ENCODE assay signal across 8 mouse cellular contexts in the genomic region with DNA sequence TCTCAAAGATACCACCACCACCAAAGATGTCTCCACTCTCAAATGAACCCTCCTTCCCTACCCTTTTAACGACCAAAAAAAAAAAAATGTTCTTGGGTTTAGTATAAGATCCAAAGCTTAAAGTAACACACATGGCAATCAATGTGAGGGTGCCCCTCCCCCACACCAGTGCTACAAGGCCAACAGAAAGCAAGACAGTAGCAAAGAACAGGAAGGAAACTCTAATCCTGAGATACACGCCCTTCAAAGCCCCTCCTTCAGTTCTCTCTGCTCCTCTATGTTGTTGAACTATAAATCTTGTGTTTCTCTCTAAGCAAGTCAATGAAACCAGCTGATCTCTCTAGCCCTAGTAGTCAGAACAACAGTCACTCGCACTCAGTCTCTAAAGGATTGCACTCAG. TPM values are rescaled to one million over a fixed set of nuclear protein-coding genes. Genes with fewer than 3 reads are reported as not detected.
DNase-seq lines count a peak whose midpoint lies in the region; ATAC-seq and TF ChIP-seq lines count a peak whose summit lies in the region.

No protein-coding gene starts in this region.

- no peak for TF ChIP-seq POLR2A in thymus, adult 2 months (IDR thresholded peaks at IDR 0.05; ENCODE audit: control insufficient read depth, extremely low read depth, insufficient read depth, low read length, poor library complexity)

- peak; percentile 12 for DNase-seq in hindbrain, embryonic 11.5 days (ENCODE audit: low spot score)
- peak; percentile 37 for DNase-seq in ZHBTc4 (ENCODE audit: low read depth, low spot score)
- DNase-seq in liver, embryonic 13.5 days, result no peak
- peak; percentile 61 for DNase-seq in thymus, adult 2 months
- DNase-seq in right cerebral cortex, adult 2 months (ENCODE audit: low spot score in 2 of 2), result no peak
- no peak for DNase-seq in urinary bladder, postnatal 4 days (ENCODE audit: low spot score in 2 of 2)

- H3K9ac ChIP-seq in hindbrain, embryonic 11.5 days (ENCODE audit: low read depth, low read length), result no peak overlapping the region
- H3K9ac ChIP-seq in hindbrain, embryonic 16.5 days (ENCODE audit: low read depth, low read length), result no peak overlapping the region
- no peak overlapping the region for H3K9ac ChIP-seq in liver, embryonic 13.5 days
- H3K9ac ChIP-seq in midbrain, embryonic 15.5 days, result no peak overlapping the region

- 81% methylated on average over 3 of the region's 3 CpGs for WGBS in hindbrain, embryonic 11.5 days
- 82% methylated on average over 3 of the region's 3 CpGs for WGBS in hindbrain, embryonic 16.5 days
- WGBS in liver, embryonic 13.5 days (ENCODE audit: insufficient replicate concordance), result 26% methylated on average over 3 of the region's 3 CpGs
- 12% methylated on average over 3 of the region's 3 CpGs for WGBS in thymus, adult 2 months
- 78% methylated on average over 3 of the region's 3 CpGs for WGBS in midbrain, embryonic 15.5 days

- H3K4me2 ChIP-seq in hindbrain, embryonic 11.5 days (replicated peaks; ENCODE audit: low read depth, low read length), result no peak overlapping the region
- no peak overlapping the region for H3K4me2 ChIP-seq in hindbrain, embryonic 16.5 days (ENCODE audit: low read length)
- H3K4me2 ChIP-seq in liver, embryonic 13.5 days, result 0 out of 2 replicates have a peak overlapping the region, but pooled peaks have one; percentile 6
- no peak overlapping the region for H3K4me2 ChIP-seq in midbrain, embryonic 15.5 days

- H3K9me3 ChIP-seq in hindbrain, embryonic 11.5 days (ENCODE audit: control insufficient read depth, low read length), result no peaks in the 10 kb centered on the region
- no peaks in the 10 kb centered on the region for H3K9me3 ChIP-seq in hindbrain, embryonic 16.5 days (ENCODE audit: control insufficient read depth, low read length)
- H3K9me3 ChIP-seq in liver, embryonic 13.5 days (replicated peaks), result no peaks in the 10 kb centered on the region
- H3K9me3 ChIP-seq in midbrain, embryonic 15.5 days, result no peaks in the 10 kb centered on the region

- H3K27me3 ChIP-seq in hindbrain, embryonic 11.5 days (ENCODE audit: control insufficient read depth, insufficient read depth, low read length), result no peaks in the 10 kb centered on the region
- H3K27me3 ChIP-seq in hindbrain, embryonic 16.5 days (replicated peaks; ENCODE audit: control insufficient read depth, insufficient read depth, low read length), result no peaks in the 10 kb centered on the region
- no peaks in the 10 kb centered on the region for H3K27me3 ChIP-seq in liver, embryonic 13.5 days
- no peaks in the 10 kb centered on the region for H3K27me3 ChIP-seq in thymus, adult 2 months (ENCODE audit: control insufficient read depth, insufficient read depth, low read length)
- H3K27me3 ChIP-seq in midbrain, embryonic 15.5 days (replicated peaks), result no peaks in the 10 kb centered on the region

- ATAC-seq in hindbrain, embryonic 11.5 days (ENCODE audit: low FRiP score), result no peak
- no peak for ATAC-seq in hindbrain, embryonic 16.5 days
- no peak for ATAC-seq in liver, embryonic 13.5 days (ENCODE audit: low read depth)
- no peak for ATAC-seq in midbrain, embryonic 15.5 days (replicated peaks)

- TF ChIP-seq CTCF in thymus, adult 2 months (IDR thresholded peaks at IDR 0.05; ENCODE audit: borderline replicate concordance, control insufficient read depth, extremely low read depth, insufficient read depth, low read length, poor library complexity), result no peak

- H3K4me3 ChIP-seq in hindbrain, embryonic 11.5 days (ENCODE audit: low read depth, low read length), result no peak overlapping the region
- no peak overlapping the region for H3K4me3 ChIP-seq in hindbrain, embryonic 16.5 days (ENCODE audit: low read length)
- H3K4me3 ChIP-seq in liver, embryonic 13.5 days (replicated peaks), result no peak overlapping the region
- no peak overlapping the region for H3K4me3 ChIP-seq in thymus, adult 2 months (ENCODE audit: control insufficient read depth, insufficient read depth, low read length)
- H3K4me3 ChIP-seq in midbrain, embryonic 15.5 days, result no peak overlapping the region

- no peak overlapping the region for H3K27ac ChIP-seq in hindbrain, embryonic 11.5 days (ENCODE audit: low read depth, low read length)
- H3K27ac ChIP-seq in hindbrain, embryonic 16.5 days (ENCODE audit: low read depth, low read length), result no peak overlapping the region
- H3K27ac ChIP-seq in liver, embryonic 13.5 days, result peak overlapping the region; percentile 53
- H3K27ac ChIP-seq in thymus, adult 2 months (ENCODE audit: control insufficient read depth, insufficient read depth, low read length), result peak overlapping the region; percentile 93
- no peak overlapping the region for H3K27ac ChIP-seq in midbrain, embryonic 15.5 days

- H3K4me1 ChIP-seq in hindbrain, embryonic 11.5 days (replicated peaks; ENCODE audit: control insufficient read depth, insufficient read depth, low read length), result no peaks in the 10 kb centered on the region
- peaks cover 5% of the 10 kb centered on the region; the same call in 1 of the 2 replicates for H3K4me1 ChIP-seq in hindbrain, embryonic 16.5 days (ENCODE audit: control insufficient read depth, insufficient read depth, low read depth, low read length)
- H3K4me1 ChIP-seq in liver, embryonic 13.5 days (replicated peaks), result peaks cover 81% of the 10 kb centered on the region
- peaks cover 16% of the 10 kb centered on the region for H3K4me1 ChIP-seq in thymus, adult 2 months (replicated peaks; ENCODE audit: control insufficient read depth, insufficient read depth, low read length)
- H3K4me1 ChIP-seq in midbrain, embryonic 15.5 days, result peaks cover 8% of the 10 kb centered on the region

- H3K36me3 ChIP-seq in hindbrain, embryonic 11.5 days (ENCODE audit: control insufficient read depth, insufficient read depth, low read length), result no peaks in the 10 kb centered on the region
- H3K36me3 ChIP-seq in hindbrain, embryonic 16.5 days (ENCODE audit: control insufficient read depth, insufficient read depth, low read length), result no peaks in the 10 kb centered on the region
- H3K36me3 ChIP-seq in liver, embryonic 13.5 days, result 0 out of 2 replicates have a peak, but pooled peaks cover 3% of the 10 kb centered on the region
- no peaks in the 10 kb centered on the region for H3K36me3 ChIP-seq in thymus, adult 2 months (ENCODE audit: control insufficient read depth, insufficient read depth, low read length)
- H3K36me3 ChIP-seq in midbrain, embryonic 15.5 days (replicated peaks), result no peaks in the 10 kb centered on the region

RNA-seq across cellular contexts. Expression of gene Xpo6, which starts 19.3 kb away (rescaled TPM):
- polyA plus RNA-seq in hindbrain, embryonic 11.5 days (2014; fragmentation: Nextera tagmentation; extraction: Ambion mirVana), result 57.8 and 69.4 TPM in 2 replicates
- polyA plus RNA-seq in hindbrain, embryonic 16.5 days (2015; fragmentation: Nextera tagmentation; extraction: Ambion mirVana), result 44.4 and 54.4 TPM in 2 replicates
- 19.5 and 20.6 TPM in 2 replicates for polyA plus RNA-seq in liver, embryonic 13.5 days (2015; fragmentation: Nextera tagmentation; extraction: Ambion mirVana)
- 454 and 499 TPM in 2 replicates for polyA plus RNA-seq in thymus, adult 2 months (2012; rRNA removed)
- 55.7 and 55.9 TPM in 2 replicates for polyA plus RNA-seq in midbrain, embryonic 15.5 days (2015; fragmentation: Nextera tagmentation; extraction: Ambion mirVana)

Comparison
In these comparisons a context has a peak if more than half of its experiments do, and no peak if none do; other contexts are left out.
1. DNase-seq: peak in hindbrain, embryonic 11.5 days (single experiment), ZHBTc4 (single experiment) and thymus, adult 2 months (single experiment); none in liver, embryonic 13.5 days (single experiment), right cerebral cortex, adult 2 months (0 of 2) and urinary bladder, postnatal 4 days (0 of 2).
2. H3K27ac ChIP-seq: peak in liver, embryonic 13.5 days (single experiment) and thymus, adult 2 months (single experiment); none in hindbrain, embryonic 11.5 days (single experiment), hindbrain, embryonic 16.5 days (single experiment) and midbrain, embryonic 15.5 days (single experiment).